Mouse (Mus musculus) neural tube, embryonic 10.5 days (tissue): Measurements from ENCODE around the gene Mapk8ip3.

Experiments used
- DNase-seq: peaks from one replicate; pipeline ENCODE4 v3.0.0-alpha.2; 2017; ENCODE audit warnings: low spot score; ENCODE audit errors: extremely low spot score

Gene Mapk8ip3

GRCm38 (mm10) chr17:24886134-24886931 is 50.4 kb downstream of the Mapk8ip3 start, which contains the start of the genes Nubp2 and Spsb3:
TSS of gene Nubp2 (minus strand) at chr17:24886349.
TSS of gene Spsb3 (plus strand) at chr17:24886643.
- DNase-seq = peak; percentile 96

GRCm38 (mm10) chr17:24885356-24886133 is 51.2 kb downstream of the Mapk8ip3 start:
- DNase-seq = no peak

DNA sequence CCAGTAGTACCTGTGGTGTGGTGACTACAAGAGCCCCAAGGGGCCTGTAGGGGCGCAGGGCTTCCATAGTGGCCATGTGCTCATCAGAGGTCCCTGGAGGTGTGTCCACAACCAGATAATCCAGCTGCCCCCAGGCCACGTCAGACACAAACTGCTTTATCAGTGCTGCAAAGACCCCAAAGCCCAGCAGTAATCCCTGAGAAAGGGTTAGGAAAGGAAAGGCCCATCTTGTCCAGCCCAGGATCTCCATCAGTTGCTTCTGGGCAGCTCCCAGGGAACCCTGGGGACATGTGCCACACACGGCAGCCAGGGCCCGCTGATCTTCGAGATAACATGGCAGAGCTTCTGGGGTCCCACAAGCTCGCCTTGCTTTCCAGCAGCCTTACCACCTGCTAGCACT is 52.4 kb downstream of the Mapk8ip3 start:
- no peak for DNase-seq

GRCm38 (mm10) chr17:24881738-24882440 is 54.9 kb downstream of the Mapk8ip3 start:
- no peak for DNase-seq

DNA sequence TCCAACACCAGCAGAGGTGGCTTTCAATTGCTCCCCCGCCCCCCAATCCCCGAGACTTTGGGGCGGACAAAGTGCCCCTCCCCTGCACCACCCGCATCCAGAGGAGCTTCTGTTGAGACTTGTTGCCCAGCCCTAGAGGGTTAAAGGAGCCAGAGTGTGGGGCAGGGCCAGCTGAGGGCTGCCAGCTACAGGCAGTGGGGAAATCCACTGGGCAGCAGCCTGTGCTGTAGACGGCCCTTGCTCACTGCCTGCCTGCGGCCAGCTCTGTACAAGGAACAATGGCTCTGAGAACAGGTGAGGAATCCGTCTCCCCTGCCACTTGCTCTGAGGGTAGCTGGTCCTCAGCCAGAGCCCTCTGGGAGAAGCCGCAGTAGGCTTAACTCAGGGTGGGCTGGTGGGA is 58.2 kb downstream of the Mapk8ip3 start:
- no peak for DNase-seq

DNA sequence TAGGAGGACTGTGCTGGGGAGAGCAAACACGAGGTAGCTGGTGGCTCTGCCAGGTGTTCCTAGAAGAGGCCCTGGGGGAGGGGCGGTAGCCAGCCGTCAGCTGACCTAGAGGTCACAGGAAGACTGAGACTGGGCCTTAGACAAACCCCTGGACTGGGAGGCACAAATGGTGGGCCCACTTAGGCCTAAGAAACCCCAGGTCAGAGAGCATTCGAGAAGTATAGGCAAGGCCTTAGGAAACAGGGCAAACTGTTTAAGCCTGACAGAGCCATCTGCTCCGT is 58.7 kb downstream of the Mapk8ip3 start:
- no peak for DNase-seq

GRCm38 (mm10) chr17:24877336-24878116 is 59.3 kb downstream of the Mapk8ip3 start:
- no peak for DNase-seq

DNA sequence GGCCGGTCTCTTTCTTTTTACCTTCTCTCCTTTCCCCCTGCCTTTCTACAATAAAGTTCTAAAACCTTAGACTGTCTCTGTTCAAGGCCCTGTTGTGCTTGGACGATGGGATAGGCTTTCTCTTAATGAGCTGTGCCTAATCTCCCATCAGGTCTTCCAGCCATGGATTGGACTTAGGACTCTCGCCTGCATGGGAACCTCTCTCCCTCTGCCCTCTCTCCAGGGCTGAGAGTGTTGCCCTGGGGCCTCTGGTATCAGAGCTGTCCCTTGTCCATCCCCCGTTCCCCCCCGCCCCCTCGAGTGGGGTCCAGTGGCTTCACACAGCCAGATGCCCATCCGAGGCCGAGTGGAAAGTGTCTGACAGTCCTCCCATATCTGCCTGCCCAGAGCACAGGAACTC is 61.8 kb downstream of the Mapk8ip3 start:
- no peak for DNase-seq

DNA sequence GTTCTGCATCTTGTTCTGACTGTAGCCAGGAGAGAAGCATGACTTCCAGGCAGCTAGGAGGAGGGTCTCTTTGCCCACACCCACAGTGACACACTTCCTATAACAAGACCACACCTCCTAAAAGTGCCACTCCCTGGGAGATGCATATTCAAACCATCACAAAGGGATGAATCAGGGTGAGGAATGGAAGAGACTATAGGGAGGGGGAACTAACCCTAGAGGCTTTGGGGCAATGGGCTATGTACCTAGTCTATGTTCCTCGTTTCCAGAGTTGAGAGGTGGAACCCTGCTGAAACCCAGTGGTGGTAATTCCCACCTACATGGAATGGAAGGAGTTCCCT is 62.4 kb downstream of the Mapk8ip3 start:
- DNase-seq = no peak

- no peak for DNase-seq
Measured at GRCm38 (mm10) chr17:24873695-24874404, 62.9 kb downstream of the Mapk8ip3 start.

GRCm38 (mm10) chr17:24867914-24868313 is 68.9 kb downstream of the Mapk8ip3 start:
- no peak for DNase-seq

- DNase-seq = no peak
Measured at GRCm38 (mm10) chr17:24865776-24866175, 71.0 kb downstream of the Mapk8ip3 start, which contains the start of gene Igfals. TSS of gene Igfals (plus strand) at chr17:24865997.

DNA sequence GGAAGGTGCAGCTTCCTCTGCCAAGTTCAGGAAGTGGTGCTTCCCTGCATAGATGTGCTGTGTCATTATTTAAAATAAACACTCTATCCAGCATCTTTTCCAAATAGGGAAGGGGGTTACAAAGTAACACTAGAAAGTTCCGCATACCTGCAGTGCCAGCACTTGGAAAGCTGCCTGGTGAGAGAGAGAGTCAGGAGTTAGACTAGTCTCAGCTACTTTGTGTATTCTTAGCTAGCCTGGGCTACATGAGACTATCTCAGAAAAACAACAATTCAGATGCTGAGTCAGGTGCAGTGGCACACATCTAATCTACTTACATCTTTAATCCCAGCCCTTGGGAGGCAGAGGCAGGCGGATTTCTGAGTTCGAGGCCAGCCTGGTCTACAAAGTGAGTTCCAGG is 75.0 kb downstream of the Mapk8ip3 start:
- DNase-seq = no peak

DNA sequence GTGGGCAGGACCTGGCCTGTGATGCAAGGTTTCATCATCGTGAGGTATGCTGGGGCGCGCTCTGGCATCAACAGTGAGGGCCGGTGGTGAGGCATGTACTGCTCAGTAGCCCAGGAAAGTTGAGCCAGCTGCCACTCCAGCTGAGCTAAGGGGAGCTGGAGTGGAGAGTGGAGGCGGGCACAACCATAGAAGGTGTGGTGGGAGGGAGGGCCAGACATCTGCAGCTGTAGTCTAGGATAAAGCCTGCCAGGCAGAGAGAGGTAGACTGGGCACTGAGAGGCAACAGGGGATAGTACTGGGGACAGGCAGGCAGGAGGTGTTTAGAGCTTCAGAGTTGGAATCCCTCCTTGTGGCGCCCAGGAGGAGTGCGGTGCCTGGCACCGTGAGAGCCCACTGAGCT is 76.7 kb downstream of the Mapk8ip3 start:
- DNase-seq = no peak

DNA sequence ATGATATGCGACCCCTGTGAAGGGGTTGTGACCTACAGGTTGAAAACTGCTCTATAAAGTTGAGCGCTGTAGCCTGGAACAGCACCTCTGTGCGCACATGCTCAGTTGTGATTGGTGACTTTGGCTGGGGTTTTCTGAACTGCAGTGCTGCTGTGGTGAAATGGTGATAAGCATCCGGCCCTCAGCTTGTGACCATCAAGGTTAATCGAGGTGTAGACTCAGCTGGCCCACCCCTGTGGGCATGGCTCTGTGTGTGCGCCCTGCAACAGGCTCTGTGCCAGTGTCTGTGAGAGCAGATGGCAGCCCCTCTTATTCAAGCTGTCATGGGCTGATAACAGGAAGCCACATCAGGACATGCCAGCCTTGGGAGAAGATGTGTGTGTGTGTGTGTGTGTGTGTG is 77.8 kb downstream of the Mapk8ip3 start:
- DNase-seq = no peak

DNA sequence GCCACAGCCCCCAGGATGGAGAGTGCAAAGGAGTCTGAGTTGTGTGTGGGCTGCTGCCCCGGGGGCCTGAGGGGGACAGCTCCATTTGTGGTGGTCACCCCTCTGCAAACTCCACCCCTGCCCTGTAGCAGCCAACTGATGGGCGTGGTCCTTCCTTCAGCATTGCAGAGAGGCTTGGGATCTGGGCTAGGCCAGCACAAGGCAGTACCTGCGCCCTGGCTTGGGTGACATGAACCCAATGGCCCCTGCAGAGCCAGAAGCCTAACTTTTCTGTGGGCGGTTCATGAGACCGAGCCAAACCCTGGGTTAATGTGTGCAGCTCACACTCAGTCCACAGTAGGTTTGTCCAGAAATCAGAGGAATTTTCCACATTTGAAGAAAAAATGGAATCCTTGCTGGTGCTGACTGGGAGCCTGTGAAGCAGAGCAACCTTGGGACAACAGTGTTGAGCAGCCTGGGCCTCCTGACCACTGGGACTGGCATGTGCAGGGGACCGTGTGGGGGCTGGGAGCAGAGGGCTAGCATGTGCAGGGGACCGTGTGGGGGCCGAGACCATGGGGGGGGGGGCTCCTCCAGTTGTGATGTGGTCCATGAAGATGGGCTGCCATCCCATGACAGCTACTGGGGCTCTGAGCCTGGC is 78.8 kb downstream of the Mapk8ip3 start:
- no peak for DNase-seq

- no peak for DNase-seq
Measured at GRCm38 (mm10) chr17:24856589-24856988, 80.2 kb downstream of the Mapk8ip3 start.

DNA sequence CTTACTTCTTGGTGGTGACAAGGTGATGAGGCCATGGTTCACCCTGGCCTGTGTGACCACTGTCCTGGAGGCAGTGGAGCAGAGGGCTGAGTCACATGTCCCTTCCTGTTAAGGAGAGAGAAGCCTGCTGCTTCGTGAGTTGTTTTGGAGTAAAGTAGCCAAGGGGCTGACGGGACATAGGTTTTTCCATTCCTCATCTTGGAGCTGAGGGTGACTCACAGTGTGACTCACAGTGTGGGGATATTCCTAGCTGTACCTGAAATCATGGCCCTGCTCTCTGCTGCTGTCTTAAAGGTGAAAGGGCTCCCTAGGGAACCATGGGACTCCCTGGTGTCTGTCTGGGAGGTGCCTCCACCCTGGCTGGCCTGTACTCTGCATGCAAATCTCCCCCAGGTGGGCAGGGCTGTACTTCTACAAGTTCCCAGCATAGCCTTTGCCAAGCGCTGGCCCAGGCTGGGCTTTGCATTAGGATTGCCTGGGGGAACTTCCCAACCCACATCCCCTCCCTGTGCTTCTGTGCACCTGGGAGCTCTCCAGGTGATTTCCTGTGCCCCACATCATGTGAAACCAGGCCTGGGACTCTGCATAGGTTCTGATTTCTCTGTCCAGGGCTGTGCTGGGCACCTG is 80.8 kb downstream of the Mapk8ip3 start:
- no peak for DNase-seq

- no peak for DNase-seq
Measured at GRCm38 (mm10) chr17:24851381-24852125, 85.2 kb downstream of the Mapk8ip3 start.
